Mouse (Mus musculus): ENCODE results near the gene Hlx.
A peak's percentile ranks its signal among the peaks of the same experiment; 100 is the strongest.

The Hlx gene

DNA sequence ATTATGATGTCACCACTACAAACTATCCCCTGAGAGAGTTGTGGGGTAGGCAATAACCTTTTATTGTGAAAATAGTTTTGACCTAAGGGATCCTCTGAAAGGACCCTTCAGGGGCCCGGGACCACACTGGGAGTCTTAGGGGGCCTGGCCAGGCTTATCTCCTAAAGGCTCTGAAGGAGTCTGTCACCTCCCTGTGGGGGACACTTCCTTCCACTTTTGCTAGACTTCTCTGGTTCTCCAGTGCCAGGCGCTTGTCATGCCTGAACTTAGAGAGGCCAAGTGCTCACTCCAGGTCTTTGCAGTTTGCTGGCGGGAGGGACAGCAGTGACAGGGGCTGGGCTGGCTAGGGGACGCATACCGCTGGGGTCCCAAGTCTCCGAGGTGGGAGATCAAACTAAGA lies 16.3 kb downstream of the Hlx start:
- no peak for DNase-seq (ENCODE audit: inconsistent ontology term)

DNA sequence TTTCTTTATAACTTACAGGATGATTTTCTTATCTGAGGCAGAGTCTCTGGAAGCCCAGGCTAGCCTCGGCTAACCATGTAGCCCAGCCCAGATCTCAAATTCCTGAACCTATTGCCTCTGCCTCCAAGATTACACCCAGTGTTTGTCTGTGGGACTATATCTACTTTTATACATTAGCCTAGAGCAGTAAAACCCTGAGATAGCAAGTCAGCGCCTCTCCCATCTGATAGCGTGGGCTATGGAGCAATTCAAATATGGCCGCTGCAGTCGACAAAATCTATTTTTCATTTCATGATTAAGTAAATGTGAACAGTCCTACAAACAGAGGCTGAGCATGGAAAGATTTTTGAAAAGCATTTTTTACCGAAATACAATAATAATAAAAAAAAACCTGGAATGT lies 16.7 kb downstream of the Hlx start:
- no peak for DNase-seq (ENCODE audit: inconsistent ontology term)

DNA sequence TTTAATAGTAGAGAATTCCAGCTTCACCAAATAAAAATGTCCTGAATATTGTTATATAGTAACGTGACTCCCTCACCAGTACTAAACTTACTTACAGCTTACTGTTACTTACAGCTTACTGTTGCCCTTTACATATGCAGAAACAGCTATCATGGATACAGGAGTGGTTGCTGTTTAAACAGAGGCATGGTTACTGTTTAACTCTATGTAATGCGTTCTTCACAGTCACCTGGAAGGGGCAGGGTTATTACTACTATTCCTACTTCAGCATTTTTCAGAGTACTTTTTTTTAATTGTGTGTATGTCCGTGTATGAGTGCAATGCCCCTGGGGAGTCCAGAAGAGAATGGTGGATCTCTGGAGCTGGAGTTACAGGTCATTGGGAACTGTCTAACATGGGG lies 17.9 kb downstream of the Hlx start:
- no peak for DNase-seq (ENCODE audit: inconsistent ontology term)

DNA sequence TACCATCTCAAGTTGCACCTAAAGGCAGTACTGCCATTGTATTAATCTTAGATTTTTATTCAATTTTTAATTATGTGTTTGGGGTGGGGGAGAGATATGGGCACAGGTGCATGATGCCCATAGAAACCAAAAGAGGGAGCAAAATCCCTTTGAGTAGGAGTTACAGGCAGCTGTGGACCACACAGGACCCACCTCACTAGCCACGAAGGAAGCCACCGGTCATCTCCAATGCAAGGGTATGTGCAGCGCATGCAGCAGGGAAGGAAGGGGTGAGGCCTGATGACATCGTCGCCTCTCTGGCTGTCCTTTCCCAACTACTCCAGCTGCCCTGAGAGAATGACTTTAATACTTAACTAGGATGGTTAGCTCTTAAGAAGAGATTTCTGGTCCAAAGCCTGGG lies 18.7 kb downstream of the Hlx start:
- no peak for DNase-seq (ENCODE audit: inconsistent ontology term)

DNA sequence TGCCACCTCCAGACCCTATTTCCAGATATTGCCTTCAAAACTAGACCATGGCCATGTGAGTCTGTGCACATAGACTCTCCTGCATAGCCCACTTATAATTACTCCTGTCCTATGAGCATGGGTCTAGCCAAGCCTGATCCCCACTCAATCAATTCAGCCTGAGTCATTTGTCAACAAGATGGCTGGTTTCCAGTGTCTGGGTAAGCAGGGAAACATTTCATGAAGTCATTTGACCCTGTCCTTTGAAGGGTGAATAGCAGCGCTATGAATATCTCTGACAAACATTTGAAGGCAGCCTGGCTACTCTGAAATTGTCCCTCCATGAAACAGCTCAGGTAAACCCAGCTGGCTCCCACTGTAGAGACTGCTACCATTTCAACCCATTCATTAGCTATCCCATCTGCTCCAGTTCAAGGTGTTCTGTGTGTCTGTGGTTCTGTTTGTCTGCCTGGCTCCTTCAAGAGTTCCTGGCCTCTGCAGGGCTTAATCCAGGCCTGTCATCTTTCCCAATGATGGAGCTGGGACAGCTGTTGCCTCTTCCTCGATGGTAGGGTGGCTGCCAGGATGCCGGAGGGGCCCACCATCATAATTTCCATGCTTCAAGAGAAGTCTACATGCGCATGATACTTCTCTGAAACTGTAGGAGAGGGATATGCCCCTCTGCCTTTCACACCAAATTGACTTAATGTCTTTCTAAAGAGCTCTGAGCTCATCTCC lies 24.7 kb downstream of the Hlx start:
- peak; percentile 65 for DNase-seq (ENCODE audit: inconsistent ontology term)

DNA sequence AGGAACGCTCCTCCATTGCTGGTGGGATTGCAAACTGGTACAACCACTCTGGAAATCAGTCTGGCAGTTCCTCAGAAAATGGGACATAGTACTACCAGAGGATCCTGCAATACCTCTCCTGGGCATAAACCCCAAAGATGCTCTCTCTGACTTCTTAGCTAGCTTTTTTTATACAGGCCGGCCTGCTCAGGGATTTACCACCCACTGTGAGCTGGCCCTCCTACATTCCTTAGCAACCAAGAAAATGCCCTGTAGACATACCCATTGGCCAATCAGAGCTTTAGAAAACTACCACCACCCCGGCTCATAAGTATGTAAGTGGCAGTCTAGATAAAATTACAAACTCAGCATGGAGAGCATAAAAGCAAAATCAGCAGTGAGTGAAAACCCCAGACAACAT lies 27.5 kb downstream of the Hlx start:
- DNase-seq (ENCODE audit: inconsistent ontology term), result no peak

DNA sequence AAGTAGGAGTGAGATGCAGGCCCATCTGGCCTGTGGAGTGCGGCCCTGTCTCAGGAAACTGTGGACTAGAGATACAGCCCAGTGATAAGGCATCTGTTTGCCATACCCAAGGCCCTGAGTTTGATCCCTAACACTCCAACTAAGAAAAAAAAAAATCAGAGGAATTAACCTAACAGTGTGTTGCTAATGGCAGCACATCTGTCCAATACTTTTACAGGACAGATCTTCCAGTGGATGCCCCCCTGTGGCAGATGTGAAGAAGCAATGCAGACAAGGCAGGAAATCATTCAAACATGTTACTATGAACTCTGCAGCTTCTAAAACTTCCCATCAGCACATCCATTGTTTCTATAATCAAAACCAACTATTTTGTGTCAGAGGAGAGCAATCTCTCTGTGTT lies 33.1 kb downstream of the Hlx start:
- DNase-seq (ENCODE audit: inconsistent ontology term), result no peak

DNA sequence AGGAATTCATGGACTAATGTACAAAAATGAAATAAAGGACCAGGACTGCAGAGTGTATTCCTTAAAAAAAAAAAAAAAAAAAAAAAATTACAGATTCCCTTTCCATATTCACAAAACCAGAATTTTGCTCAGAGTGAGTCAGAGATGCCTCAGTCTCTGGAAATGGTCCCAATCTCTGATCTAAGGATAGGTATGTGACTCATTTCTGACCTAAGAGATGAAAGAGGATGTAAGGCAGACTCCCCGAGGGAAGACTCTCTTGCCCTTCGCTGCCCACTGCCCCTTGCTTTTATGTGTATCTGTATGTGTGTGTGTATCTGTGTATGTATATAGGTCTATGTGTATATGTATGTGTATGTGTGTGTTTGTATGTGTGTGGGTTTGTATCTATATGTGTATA lies 37.0 kb downstream of the Hlx start:
- DNase-seq (ENCODE audit: inconsistent ontology term), result peak; percentile 60

DNA sequence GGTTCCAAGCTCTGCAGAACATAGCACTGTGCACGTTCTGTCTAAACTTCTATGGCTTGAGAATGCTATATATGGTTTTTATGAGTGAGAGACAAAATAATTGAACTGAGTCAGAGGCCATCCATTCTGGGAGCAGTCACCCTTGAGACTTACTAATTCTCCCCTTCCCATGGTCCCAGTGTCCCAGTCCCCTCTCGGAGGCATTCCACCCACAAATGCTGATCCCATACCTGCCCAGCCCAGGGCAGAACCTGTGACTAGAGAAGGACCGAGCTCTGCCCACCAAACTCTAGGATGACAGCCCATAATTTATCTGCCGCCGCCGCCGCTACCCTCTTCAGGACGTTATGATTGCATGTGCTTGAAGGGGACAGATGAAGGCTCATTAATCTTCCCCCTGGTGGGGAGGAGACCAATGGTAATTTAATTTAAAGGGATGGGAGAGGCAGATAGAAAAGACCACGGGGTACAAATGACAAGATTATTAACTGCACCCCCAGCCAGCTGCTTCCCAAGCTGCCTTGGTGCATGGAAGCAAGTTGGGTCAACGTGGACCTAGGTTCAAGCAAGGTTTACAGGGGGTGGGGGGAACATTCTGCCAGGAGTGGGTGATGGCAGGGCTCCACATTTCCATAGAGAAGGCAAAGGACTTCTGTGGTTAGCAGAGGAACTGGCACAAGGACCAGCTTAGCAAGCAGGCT lies 40.1 kb downstream of the Hlx start:
- DNase-seq (ENCODE audit: inconsistent ontology term), result no peak

DNA sequence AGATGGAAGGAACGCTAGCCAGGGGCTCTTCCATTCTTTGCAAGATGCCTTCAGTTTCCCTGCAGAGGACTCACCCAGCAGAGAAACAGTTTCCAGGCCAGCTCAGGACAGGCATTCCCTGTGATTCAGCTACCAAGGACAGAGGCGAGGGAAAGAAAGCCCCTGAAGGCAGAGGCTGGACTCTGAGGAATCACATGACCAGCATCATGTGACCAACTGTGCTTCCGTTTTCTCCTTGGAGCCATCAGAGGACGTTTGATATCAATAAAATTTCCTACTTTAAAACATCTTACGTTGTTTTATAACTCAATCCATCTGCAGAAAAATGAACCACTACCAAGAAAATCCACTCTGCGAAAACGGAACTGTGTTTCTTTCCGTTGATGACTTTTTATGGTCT lies 41.2 kb downstream of the Hlx start:
- DNase-seq (ENCODE audit: inconsistent ontology term), result no peak

DNA sequence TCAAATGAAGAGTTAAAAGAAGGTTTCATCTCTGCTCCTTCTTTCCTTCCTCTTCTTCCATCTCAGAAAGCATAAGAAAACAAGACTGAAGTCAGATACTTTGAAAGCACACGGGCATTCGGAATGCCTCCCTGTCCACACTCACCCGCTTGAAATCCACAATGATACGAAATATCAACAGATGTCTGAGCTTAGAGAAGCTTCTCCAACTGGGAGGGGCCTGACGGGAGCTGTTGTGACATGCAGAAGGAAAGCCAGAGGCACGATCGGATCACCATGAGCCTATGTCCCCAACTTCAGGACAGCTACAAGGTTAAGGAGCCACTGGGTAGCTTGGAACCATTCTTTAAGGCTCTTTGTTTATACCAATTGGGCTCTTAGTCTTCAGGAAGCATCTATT lies 44.4 kb downstream of the Hlx start:
- DNase-seq (ENCODE audit: inconsistent ontology term), result no peak

DNA sequence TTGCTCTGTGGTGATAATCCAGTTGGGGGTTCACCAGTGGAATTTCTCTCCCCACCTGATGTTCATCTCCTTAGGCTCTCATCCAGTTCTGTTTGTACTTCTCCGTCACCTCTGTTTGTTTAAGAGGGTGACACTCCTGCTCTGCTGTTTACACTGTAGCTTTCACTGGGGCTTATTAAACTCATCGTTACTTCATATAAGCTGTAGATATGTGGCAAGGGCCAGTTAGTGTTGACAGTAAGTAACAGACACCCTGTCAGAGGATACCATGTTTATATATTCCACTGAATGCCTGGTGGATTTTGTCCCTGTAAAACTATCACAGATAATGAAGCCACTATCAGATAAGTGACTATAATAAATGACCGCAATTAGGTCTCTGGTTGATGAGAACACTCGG lies 44.9 kb downstream of the Hlx start:
- no peak for DNase-seq (ENCODE audit: inconsistent ontology term)

DNA sequence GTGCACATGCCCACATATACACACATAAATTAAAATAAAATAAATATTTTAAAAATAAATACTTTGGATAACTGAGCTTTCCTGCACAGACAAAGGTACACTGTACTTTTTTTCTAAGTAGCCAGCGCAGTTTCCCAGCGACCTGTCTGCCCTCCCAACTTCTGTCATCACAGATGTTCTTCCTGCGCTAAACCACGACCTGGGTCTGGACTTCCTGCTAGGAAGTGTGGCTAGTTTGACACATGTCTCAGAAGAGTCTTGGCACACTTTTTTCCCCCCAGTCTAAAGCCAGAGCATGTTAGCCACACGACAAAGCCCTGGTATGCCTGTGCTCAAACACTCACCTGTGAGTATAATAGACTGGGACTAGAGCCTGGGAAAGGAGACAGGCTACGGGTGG lies 48.9 kb downstream of the Hlx start:
- no peak for DNase-seq (ENCODE audit: inconsistent ontology term)

DNA sequence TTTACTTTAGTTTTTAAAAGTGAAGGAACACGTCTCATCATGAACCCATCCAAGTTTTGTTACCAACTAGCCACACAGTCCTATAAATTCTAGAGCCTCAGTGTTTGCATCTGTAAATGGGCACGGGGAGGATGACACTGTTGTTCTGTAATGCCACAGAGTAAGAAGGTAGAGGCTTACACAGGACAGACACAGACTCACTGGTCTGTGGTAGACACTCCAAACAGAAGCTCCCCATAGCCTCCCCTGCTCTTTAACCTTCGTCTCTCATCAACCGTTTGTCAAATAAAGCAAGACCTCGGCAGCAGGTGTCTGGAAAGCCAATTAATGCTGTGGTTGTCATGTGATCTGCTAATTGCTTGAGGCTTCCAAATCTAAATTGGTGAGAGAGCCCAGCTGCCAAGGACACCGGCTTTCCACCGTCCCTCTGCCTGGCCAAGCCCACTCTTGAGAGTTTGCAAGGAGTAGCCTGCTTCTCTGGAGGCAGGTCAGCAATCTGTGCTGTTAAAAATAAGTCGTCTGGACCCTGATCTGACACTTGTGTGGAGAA lies 52.9 kb downstream of the Hlx start:
- no peak for DNase-seq (ENCODE audit: inconsistent ontology term)

DNA sequence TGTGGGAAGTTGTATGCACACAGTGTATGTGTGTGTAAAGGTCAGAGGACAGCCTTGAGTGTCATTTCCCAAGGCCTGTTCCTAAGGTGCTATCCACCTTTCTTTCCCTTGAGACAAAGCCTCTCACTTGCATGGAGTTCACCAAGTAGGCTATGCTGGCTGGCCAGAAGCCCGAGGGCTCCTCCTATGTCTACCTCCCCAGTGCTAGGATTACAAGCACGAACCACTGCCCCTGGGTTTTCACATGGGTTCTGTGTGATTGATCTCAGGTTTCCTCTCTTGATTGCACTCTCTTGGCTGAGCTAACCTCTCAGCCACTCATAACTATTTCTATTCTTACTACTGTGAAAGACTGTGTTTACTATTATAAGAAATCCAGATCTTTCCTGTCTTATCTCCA lies 54.8 kb downstream of the Hlx start:
- DNase-seq (ENCODE audit: inconsistent ontology term), result no peak

Measured in Muller cell, postnatal 12 days (primary cell).